Mouse (Mus musculus): ENCODE data around the gene Uhrf1.

Gene Uhrf1

GRCm38 (mm10) chr17:56298238-56298637 lies 4.9 kb upstream of the Uhrf1 start:
- no peak for DNase-seq (ENCODE audit: low read depth, low spot score)

- no peak for DNase-seq (ENCODE audit: low read depth, low spot score)
Observed at GRCm38 (mm10) chr17:56300186-56300585, 2.9 kb upstream of the Uhrf1 start, which contains the start of gene Arrdc5. Gene Arrdc5, minus strand, starts transcription at chr17:56300286.

- no peak for DNase-seq (ENCODE audit: low read depth, low spot score)
Observed at GRCm38 (mm10) chr17:56302363-56302996, 641 bp upstream of the Uhrf1 start.

- DNase-seq (ENCODE audit: low read depth, low spot score) = peak; percentile 98
Observed at GRCm38 (mm10) chr17:56303847-56304586, 896 bp downstream of the Uhrf1 start.

- no peak for DNase-seq (ENCODE audit: low read depth, low spot score)
Observed at GRCm38 (mm10) chr17:56304718-56305117, 1.6 kb downstream of the Uhrf1 start.

- DNase-seq (ENCODE audit: low read depth, low spot score) = no peak
Observed at GRCm38 (mm10) chr17:56305156-56305555, 2.0 kb downstream of the Uhrf1 start.

GRCm38 (mm10) chr17:56305826-56306225 lies 2.7 kb downstream of the Uhrf1 start:
- DNase-seq (ENCODE audit: low read depth, low spot score) = peak; percentile 35

GRCm38 (mm10) chr17:56308088-56308487 lies 5.0 kb downstream of the Uhrf1 start:
- no peak for DNase-seq (ENCODE audit: low read depth, low spot score)

- DNase-seq (ENCODE audit: low read depth, low spot score) = no peak
Observed at GRCm38 (mm10) chr17:56309191-56309945, 6.2 kb downstream of the Uhrf1 start.

- DNase-seq (ENCODE audit: low read depth, low spot score) = no peak
Observed at GRCm38 (mm10) chr17:56324419-56324818, 21.3 kb downstream of the Uhrf1 start.

- peak; percentile 100 for DNase-seq (ENCODE audit: low read depth, low spot score)
Observed at GRCm38 (mm10) chr17:56325450-56326152, 22.5 kb downstream of the Uhrf1 start, which contains the start of gene Kdm4b. Gene Kdm4b, plus strand, starts transcription at chr17:56326062.

GRCm38 (mm10) chr17:56326153-56327147 lies 23.3 kb downstream of the Uhrf1 start:
- DNase-seq (ENCODE audit: low read depth, low spot score) = no peak

GRCm38 (mm10) chr17:56329267-56329666 lies 26.1 kb downstream of the Uhrf1 start:
- no peak for DNase-seq (ENCODE audit: low read depth, low spot score)

- DNase-seq (ENCODE audit: low read depth, low spot score) = peak; percentile 62
Observed at GRCm38 (mm10) chr17:56330345-56330744, 27.2 kb downstream of the Uhrf1 start.

GRCm38 (mm10) chr17:56331256-56331655 lies 28.1 kb downstream of the Uhrf1 start:
- no peak for DNase-seq (ENCODE audit: low read depth, low spot score)

- DNase-seq (ENCODE audit: low read depth, low spot score) = no peak
Observed at GRCm38 (mm10) chr17:56332987-56333386, 29.9 kb downstream of the Uhrf1 start.

GRCm38 (mm10) chr17:56337190-56337589 lies 34.1 kb downstream of the Uhrf1 start:
- peak; percentile 67 for DNase-seq (ENCODE audit: low read depth, low spot score)

GRCm38 (mm10) chr17:56337791-56338190 lies 34.7 kb downstream of the Uhrf1 start:
- DNase-seq (ENCODE audit: low read depth, low spot score) = no peak

- peak; percentile 58 for DNase-seq (ENCODE audit: low read depth, low spot score)
Observed at GRCm38 (mm10) chr17:56338909-56339308, 35.8 kb downstream of the Uhrf1 start.

GRCm38 (mm10) chr17:56340717-56341116 lies 37.6 kb downstream of the Uhrf1 start:
- DNase-seq (ENCODE audit: low read depth, low spot score) = no peak

All from CD4-positive, CD25-positive, alpha-beta regulatory T cell, adult 2 months (primary cell).